In genomic region chr16:6349381-6349780, GRCm38 (mm10) we compare ENCODE assay signal across 8 mouse cellular contexts.
A peak's percentile ranks its signal among the peaks of the same experiment; 100 is the strongest.
DNase-seq lines count a peak whose midpoint lies in the region; ATAC-seq and TF ChIP-seq lines count a peak whose summit lies in the region.

No protein-coding gene starts in this region.

- H3K4me2 ChIP-seq in forebrain, postnatal 0 days (ENCODE audit: low read depth) = peak overlapping the region; percentile 75

- peak; percentile 38 for ATAC-seq in forebrain, postnatal 0 days

- H3K27ac ChIP-seq in heart, adult 2 months = no peak overlapping the region
- peak overlapping the region; percentile 85 for H3K27ac ChIP-seq in forebrain, postnatal 0 days (ENCODE audit: low read depth, low read length)
- H3K27ac ChIP-seq in limb, embryonic 10.5 days = no peak overlapping the region
- H3K27ac ChIP-seq in thymus, adult 2 months (ENCODE audit: control insufficient read depth, insufficient read depth, low read length) = no peak overlapping the region

- H3K4me3 ChIP-seq in heart, adult 2 months = no peak overlapping the region
- peak overlapping the region; percentile 60 for H3K4me3 ChIP-seq in forebrain, postnatal 0 days (ENCODE audit: low read depth, low read length)
- peak overlapping the region; percentile 45 for H3K4me3 ChIP-seq in limb, embryonic 10.5 days
- H3K4me3 ChIP-seq in thymus, adult 2 months (ENCODE audit: control insufficient read depth, insufficient read depth, low read length) = no peak overlapping the region

- H3K9me3 ChIP-seq in forebrain, postnatal 0 days (ENCODE audit: low read length) = no peaks in the 10 kb centered on the region
- H3K9me3 ChIP-seq in limb, embryonic 10.5 days (replicated peaks) = no peaks in the 10 kb centered on the region

- no peaks in the 10 kb centered on the region for H3K36me3 ChIP-seq in heart, adult 2 months (ENCODE audit: control insufficient read depth, insufficient read depth, low read length)
- H3K36me3 ChIP-seq in forebrain, postnatal 0 days (ENCODE audit: insufficient read depth) = no peaks in the 10 kb centered on the region
- no peaks in the 10 kb centered on the region for H3K36me3 ChIP-seq in limb, embryonic 10.5 days
- no peaks in the 10 kb centered on the region for H3K36me3 ChIP-seq in thymus, adult 2 months (ENCODE audit: control insufficient read depth, insufficient read depth, low read length)

- peak; percentile 48 for DNase-seq in heart, adult 11 months
- DNase-seq in heart, adult 2 months = no peak
- DNase-seq in brain, embryonic 14.5 days (ENCODE audit: low read depth) = peak; percentile 70
- DNase-seq in forebrain, postnatal 0 days = peak; percentile 66
- DNase-seq in limb, embryonic 10.5 days (ENCODE audit: low spot score) = no peak
- DNase-seq in thymus, adult 2 months = no peak
- no peak for DNase-seq in Muller cell, postnatal 12 days (ENCODE audit: inconsistent ontology term)
- no peak for DNase-seq in adrenal gland, adult 18-20 months (ENCODE audit: low spot score in 2 of 2)

- TF ChIP-seq EP300 in heart, adult 2 months (IDR thresholded peaks at IDR 0.05; ENCODE audit: insufficient read depth, low read depth, low read length) = no peak

- H3K9ac ChIP-seq in heart, adult 2 months (ENCODE audit: low read depth, low read length) = no peak overlapping the region
- peak overlapping the region; percentile 71 for H3K9ac ChIP-seq in forebrain, postnatal 0 days

- no peak for TF ChIP-seq CTCF in heart, adult 2 months (IDR thresholded peaks at IDR 0.05)
- TF ChIP-seq CTCF in brain, embryonic 14.5 days (IDR thresholded peaks at IDR 0.05; ENCODE audit: borderline replicate concordance, extremely low read depth, insufficient read depth, insufficient read length) = no peak
- no peak for TF ChIP-seq CTCF in forebrain, postnatal 0 days (IDR thresholded peaks at IDR 0.05; ENCODE audit: low read depth)
- no peak for TF ChIP-seq CTCF in thymus, adult 2 months (IDR thresholded peaks at IDR 0.05; ENCODE audit: borderline replicate concordance, control insufficient read depth, extremely low read depth, insufficient read depth, low read length, poor library complexity)

- no peaks in the 10 kb centered on the region; the same call in 1 of the 2 replicates for H3K27me3 ChIP-seq in heart, adult 2 months (ENCODE audit: control insufficient read depth, insufficient read depth, low read length)
- no peaks in the 10 kb centered on the region for H3K27me3 ChIP-seq in forebrain, postnatal 0 days (ENCODE audit: insufficient read depth, low read length)
- peaks cover 52% of the 10 kb centered on the region for H3K27me3 ChIP-seq in limb, embryonic 10.5 days (ENCODE audit: low read depth, poor library complexity, severe bottlenecking)
- H3K27me3 ChIP-seq in thymus, adult 2 months (ENCODE audit: control insufficient read depth, insufficient read depth, low read length) = no peaks in the 10 kb centered on the region

- H3K79me2 ChIP-seq in heart, adult 2 months (replicated peaks; ENCODE audit: control insufficient read depth, insufficient read depth, low read length) = no peaks in the 10 kb centered on the region

- no peak for TF ChIP-seq POLR2A in heart, adult 2 months (IDR thresholded peaks at IDR 0.05; ENCODE audit: insufficient read depth, low read depth, low read length)
- TF ChIP-seq POLR2A in brain, embryonic 14.5 days (IDR thresholded peaks at IDR 0.05; ENCODE audit: borderline replicate concordance, extremely low read depth, insufficient read depth, insufficient read length, poor library complexity, severe bottlenecking) = no peak
- TF ChIP-seq POLR2A in thymus, adult 2 months (IDR thresholded peaks at IDR 0.05; ENCODE audit: control insufficient read depth, extremely low read depth, insufficient read depth, low read length, poor library complexity) = no peak

- H3K4me1 ChIP-seq in heart, adult 2 months (ENCODE audit: control insufficient read depth, insufficient read depth, low read length) = no peaks in the 10 kb centered on the region
- no peaks in the 10 kb centered on the region; the same call in 1 of the 2 replicates for H3K4me1 ChIP-seq in forebrain, postnatal 0 days (ENCODE audit: insufficient read depth)
- H3K4me1 ChIP-seq in limb, embryonic 10.5 days = peaks cover 12% of the 10 kb centered on the region; the same call in 1 of the 2 replicates
- no peaks in the 10 kb centered on the region for H3K4me1 ChIP-seq in thymus, adult 2 months (replicated peaks; ENCODE audit: control insufficient read depth, insufficient read depth, low read length)

- 39% methylated on average over 16 of the region's 16 CpGs for WGBS in heart, adult 2 months
- 6% methylated on average over 16 of the region's 16 CpGs for WGBS in forebrain, postnatal 0 days
- 33% methylated on average over 16 of the region's 16 CpGs for WGBS in limb, embryonic 10.5 days
- WGBS in thymus, adult 2 months = 40% methylated on average over 16 of the region's 16 CpGs

- intact Hi-C loops in heart, adult 2 months (cut with DNase I) = no loop called here

Comparison
In these comparisons a context has a peak if more than half of its experiments do, and no peak if none do; other contexts are left out.
1. DNase-seq: peak in heart, adult 11 months (single experiment), brain, embryonic 14.5 days (single experiment) and forebrain, postnatal 0 days (single experiment); none in heart, adult 2 months (0 of 2), limb, embryonic 10.5 days (single experiment), thymus, adult 2 months (single experiment), Muller cell, postnatal 12 days (single experiment) and adrenal gland, adult 18-20 months (0 of 2).
2. H3K4me3 ChIP-seq: peak in forebrain, postnatal 0 days (single experiment) and limb, embryonic 10.5 days (single experiment); none in heart, adult 2 months (single experiment) and thymus, adult 2 months (single experiment).